Mouse (Mus musculus) midbrain, embryonic 12.5 days (tissue): ENCODE measurements around the gene Gm17482. TPM values are rescaled to one million over a fixed set of nuclear protein-coding genes. Genes with fewer than 3 reads are reported as not detected.

Source experiments
- polyA plus RNA-seq: library from polyadenylated mRNA; unstranded; fragments of >200 nt; fragmentation: Nextera tagmentation; extraction: Ambion mirVana; gene quantifications from 2 replicates; pipeline ENCODE4 v1.2.1, GENCODE M21; 2016

Gene Gm17482
- polyA plus RNA-seq, 1 experiment from 2014 or later: not detected

Other genes with a start within 250 kb of the Gm17482 start
- 62.3 and 63.0 TPM in 2 replicates for gene Tamm41, start 189.5 kb upstream of the Gm17482 start, polyA plus RNA-seq
- gene Syn2, start 92.4 kb upstream of the Gm17482 start, polyA plus RNA-seq: 6.6 and 7.4 TPM in 2 replicates
- gene Timp4, start 24.9 kb downstream of the Gm17482 start, polyA plus RNA-seq: 0.31 and 0.47 TPM in 2 replicates
- 0.32 TPM in 1 of 2 replicates, not detected in the other for gene Pparg, start 133.6 kb downstream of the Gm17482 start, polyA plus RNA-seq